Mouse (Mus musculus) liver (tissue): ENCODE data around the gene Mdm2.
"Not testable (repeated sequence)": the region's sequence is repeated elsewhere in the genome, so short reads cannot be mapped to it uniquely, and the experiment has no call there.

ENCODE experiments used
- DNase-seq: peaks from one replicate; pipeline ENCODE4 v3.0.0-alpha.2; 2020; ENCODE audit warnings: mixed read lengths

The Mdm2 gene

GRCm38 (mm10) chr10:117748276-117749049 is 37.9 kb upstream of the Mdm2 start:
- DNase-seq: no peak

GRCm38 (mm10) chr10:117747711-117748110 is 37.2 kb upstream of the Mdm2 start:
- no peak for DNase-seq

GRCm38 (mm10) chr10:117746297-117746883 is 35.8 kb upstream of the Mdm2 start, which contains the start of gene Slc35e3:
Gene Slc35e3 (minus strand): TSS chr10:117746365.
- DNase-seq: peak; percentile 96

GRCm38 (mm10) chr10:117745570-117746296 is 35.2 kb upstream of the Mdm2 start:
- DNase-seq: not testable (repeated sequence)

GRCm38 (mm10) chr10:117743917-117744316 is 33.4 kb upstream of the Mdm2 start:
- no peak for DNase-seq

GRCm38 (mm10) chr10:117743182-117743581 is 32.6 kb upstream of the Mdm2 start:
- no peak for DNase-seq

- no peak for DNase-seq
These were observed 32.1 kb upstream of the Mdm2 start for GRCm38 (mm10) chr10:117742618-117743017.

- DNase-seq: no peak
These were observed 31.3 kb upstream of the Mdm2 start for GRCm38 (mm10) chr10:117741698-117742475.

GRCm38 (mm10) chr10:117740921-117741320 is 30.4 kb upstream of the Mdm2 start:
- no peak for DNase-seq

- DNase-seq: no peak
These were observed 29.6 kb upstream of the Mdm2 start for GRCm38 (mm10) chr10:117740171-117740570.

GRCm38 (mm10) chr10:117739648-117739948 is 29.0 kb upstream of the Mdm2 start:
- DNase-seq: no peak

GRCm38 (mm10) chr10:117738928-117739647 is 28.5 kb upstream of the Mdm2 start:
- DNase-seq: no peak

- DNase-seq: no peak
These were observed 27.8 kb upstream of the Mdm2 start for GRCm38 (mm10) chr10:117738140-117738921.

GRCm38 (mm10) chr10:117737498-117737897 is 26.9 kb upstream of the Mdm2 start:
- DNase-seq: not testable (repeated sequence)

- no peak for DNase-seq
These were observed 26.5 kb upstream of the Mdm2 start for GRCm38 (mm10) chr10:117737075-117737474.

- no peak for DNase-seq
These were observed 26.0 kb upstream of the Mdm2 start for GRCm38 (mm10) chr10:117736573-117736972.

- not testable (repeated sequence) for DNase-seq
These were observed 24.8 kb upstream of the Mdm2 start for GRCm38 (mm10) chr10:117735396-117735795.

GRCm38 (mm10) chr10:117734104-117734852 is 23.7 kb upstream of the Mdm2 start:
- DNase-seq: not testable (repeated sequence)

GRCm38 (mm10) chr10:117733626-117734025 is 23.1 kb upstream of the Mdm2 start:
- DNase-seq: not testable (repeated sequence)

- DNase-seq: no peak
These were observed 22.5 kb upstream of the Mdm2 start for GRCm38 (mm10) chr10:117732962-117733592.
